Mouse (Mus musculus): ENCODE measurements around the gene Mettl6.
"Not testable (repeated sequence)": the region's sequence is repeated elsewhere in the genome, so short reads cannot be mapped to it uniquely, and the experiment has no call there.

The Mettl6 gene

DNA sequence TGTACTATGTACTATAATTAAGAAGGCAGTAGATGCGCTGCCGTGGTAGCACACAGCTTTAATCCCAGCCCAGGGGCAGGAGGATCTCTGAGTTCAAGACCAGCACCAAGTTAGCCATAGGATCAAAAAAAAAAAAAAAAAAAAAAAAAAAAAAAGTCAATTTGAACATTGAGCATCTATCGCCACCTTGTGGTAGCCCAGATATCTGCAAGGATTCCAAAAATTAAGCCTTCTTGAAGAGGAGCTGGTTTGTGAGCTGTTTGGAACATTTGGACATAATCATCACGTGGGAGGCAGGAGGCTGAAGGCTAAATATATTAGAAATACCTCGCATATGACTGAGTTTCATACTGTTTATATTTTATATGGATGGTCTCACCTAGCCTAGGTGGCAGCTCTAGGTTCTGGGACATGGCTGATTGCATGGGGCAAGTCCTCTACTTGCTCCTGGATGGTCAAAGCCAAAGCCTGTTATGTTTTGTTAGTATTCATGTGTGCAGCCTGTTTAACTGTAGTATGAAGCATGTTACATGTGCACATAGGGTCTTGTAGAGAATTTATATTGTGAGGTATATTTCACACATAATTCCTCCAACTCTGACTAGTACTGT, 22.3 kb downstream of the Mettl6 start:
- peak; percentile 80 for DNase-seq

DNA sequence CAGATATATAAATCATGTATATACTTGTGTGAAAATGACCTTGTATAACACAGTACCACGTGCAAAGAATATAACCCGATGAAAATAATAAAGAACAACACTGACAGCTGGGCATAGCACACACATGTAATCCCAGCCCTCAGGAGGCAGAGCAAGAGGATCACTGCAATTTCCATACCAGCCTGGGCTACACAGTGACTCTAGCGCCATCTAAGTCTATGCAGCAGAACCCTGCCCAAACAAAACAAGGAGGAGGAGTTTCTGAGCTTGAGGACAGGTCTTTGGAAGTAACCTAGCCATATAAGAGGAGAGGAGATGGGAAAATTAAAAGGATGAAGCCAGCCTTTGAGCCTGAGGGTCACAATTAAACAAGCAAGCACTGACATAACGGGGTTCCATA, 25.1 kb downstream of the Mettl6 start:
- no peak for DNase-seq

DNA sequence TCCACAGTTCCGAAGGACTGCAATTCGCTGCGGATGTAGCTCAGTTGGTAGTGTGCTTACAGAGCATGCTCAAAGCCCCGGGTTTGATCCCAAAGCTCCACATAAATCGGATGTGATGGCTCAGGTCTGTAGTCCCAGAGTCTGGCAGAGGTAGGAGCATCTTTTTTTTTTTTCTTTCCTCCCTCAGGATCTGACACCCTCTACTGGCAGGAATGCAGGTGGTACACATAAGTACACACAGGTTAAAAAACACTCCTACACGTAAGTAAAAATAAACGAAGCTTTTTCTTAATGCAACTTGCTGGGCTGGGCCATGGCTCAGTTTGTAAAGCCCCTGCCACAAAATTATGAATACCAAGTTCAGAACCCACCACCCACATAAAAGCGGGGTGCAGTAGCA, 30.7 kb downstream of the Mettl6 start:
- peak; percentile 33 for DNase-seq

DNA sequence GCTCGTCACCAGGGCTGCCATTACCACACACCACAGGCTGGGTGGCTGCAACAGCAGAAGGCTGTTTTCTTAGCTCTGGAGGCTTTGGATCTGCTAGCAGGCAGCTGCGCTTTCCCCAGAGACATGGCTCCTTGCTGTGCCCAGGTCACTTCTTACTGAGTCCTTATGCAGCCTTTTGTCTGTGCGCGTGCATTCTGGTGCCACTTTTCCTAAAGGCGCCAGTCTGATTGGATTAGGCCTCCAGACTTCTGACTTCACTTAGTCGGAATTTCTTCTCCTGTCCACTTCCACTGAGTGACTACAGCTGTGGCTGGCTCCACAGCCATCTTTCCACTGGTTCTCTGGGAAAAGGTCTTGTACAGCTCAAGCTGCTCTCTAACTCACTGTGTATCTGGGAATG, 32.0 kb downstream of the Mettl6 start:
- peak; percentile 20 for DNase-seq

DNA sequence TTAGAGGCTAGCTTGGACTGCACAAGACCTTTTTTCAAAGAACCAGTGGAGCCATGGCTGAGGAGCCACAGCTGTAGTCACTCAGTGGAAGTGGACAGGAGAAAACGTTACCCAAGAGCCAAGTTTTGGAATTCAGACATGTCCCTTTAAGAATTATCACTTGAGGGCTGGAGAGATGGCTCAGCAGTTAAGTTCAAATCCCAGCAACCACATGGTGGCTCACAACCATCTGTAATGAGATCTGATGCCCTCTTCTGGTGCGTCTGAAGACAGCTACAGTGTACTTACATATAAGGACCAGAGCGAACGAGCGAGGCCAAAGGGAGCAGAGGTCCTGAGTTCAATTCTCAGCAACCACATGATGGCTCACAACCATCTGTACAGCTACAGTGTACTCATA, 32.6 kb downstream of the Mettl6 start:
- DNase-seq, result not testable (repeated sequence)

DNA sequence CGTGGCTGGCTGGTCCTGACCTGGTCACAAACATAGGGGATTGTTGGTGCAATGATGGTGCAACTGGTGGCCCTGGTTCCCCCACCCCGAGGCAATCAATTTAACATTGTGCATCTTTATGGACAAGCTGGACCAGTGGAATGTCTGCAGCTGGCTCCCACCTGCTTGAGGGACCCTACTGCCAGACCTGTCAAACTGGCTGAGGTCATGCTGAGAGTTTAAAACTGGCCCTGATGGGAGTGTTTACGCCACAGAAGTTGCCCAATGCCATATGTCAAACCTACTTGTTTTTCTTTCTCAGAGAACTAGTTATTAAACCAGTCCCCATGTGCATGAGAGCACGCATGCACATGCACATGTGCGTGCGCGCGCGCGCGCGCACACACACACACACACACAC, 36.8 kb downstream of the Mettl6 start:
- no peak for DNase-seq

DNA sequence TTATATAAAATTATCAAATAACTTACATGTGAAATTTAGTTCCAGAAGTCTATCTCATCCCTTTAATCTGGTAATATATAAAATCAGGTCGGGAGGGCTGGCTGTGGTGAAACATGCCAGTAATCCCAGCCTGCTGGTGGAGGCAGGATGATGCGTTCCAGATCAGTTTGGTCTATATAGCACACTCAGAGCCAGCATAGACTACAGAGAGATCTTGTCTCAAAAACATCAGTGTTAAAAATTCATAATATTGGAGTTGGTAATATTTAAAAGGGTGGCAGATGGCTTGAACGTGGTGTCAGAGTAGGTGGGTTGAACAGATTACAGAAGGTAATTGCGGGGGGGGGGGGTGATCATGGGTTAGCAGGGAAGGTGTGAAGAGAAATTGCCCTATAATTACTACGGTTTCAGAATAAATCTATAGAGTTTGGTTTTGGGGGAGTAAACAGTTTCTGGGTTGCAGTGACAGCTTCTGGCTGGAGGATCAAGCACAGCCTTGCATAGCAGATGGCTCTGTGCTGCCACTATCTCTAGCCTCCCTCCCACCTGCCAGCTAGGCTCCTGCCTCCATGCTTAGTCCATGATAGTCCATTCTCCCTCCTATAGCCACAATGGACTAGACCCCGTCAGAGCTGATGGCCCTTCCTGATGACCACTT, 38.6 kb downstream of the Mettl6 start:
- no peak for DNase-seq

DNA sequence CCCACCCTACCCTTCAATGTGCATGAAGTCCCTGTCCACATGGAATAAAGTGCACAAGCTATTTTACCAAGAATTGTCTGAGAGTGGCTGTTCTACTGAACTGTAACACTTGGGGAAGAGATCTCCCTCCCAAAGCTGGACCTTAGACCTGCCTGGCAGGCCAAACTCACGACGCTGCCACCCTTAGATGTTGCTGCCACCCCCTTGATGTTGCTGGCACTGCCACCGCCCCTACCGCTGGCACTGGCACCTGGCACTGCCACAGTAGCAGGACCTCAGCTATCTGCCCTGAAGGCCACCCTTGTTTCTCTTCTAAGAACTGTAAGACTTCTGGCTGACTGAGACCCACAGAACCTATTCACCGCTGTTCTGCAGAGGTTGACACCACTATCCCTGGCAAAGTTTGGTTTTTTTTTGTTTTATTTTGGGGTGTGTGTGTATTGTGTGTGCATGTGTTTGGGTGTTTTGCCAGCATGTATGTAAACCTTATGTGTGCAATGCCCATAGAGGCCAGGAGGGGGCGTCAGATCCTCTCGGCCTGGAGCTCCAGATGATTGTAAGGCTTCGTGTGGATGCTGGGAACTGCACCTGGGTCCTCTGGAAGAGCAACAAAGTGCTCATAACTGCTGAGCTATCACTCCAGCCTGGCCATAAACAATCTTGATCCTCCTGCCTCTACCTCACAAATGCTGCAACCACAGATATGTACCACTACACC, 39.8 kb downstream of the Mettl6 start:
- no peak for DNase-seq

DNA sequence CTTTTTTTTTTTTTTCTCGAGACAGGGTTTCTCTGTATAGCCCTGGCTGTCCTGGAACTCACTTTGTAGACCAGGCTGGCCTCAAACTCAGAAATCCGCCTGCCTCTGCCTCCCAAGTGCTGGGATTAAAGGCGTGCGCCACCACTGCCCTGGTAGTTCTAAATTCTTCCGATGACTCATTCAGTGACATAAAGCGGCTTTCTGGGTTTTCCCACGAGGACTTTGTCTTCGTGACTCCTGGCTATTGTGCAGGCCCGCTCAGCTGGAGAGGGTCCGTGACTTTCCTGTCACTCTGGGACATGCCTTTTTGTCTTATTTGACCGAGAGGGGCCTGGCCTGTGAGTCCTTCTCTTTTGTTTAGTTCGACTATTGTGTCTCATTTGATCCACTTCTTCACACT, 40.9 kb downstream of the Mettl6 start:
- DNase-seq, result not testable (repeated sequence)

DNA sequence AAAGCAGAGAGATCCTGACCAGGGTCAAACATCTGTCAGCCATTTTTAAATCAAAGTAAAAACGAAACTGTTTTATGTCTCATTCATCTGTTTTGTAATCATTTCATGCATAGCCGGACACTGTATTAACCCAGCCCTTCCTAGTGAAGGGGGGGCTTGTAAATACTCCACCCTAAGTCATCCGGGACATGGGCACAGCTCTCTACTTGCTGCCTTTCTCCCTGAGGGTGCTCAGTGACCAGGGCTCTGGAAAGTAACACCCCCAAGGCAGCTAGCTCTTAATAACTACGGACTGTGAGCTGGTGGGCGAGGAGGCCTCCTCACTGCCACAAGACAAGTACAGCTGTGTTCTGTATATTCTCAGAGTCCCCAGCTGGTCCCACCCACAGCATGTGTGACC, 45.8 kb downstream of the Mettl6 start:
- DNase-seq, result no peak

DNA sequence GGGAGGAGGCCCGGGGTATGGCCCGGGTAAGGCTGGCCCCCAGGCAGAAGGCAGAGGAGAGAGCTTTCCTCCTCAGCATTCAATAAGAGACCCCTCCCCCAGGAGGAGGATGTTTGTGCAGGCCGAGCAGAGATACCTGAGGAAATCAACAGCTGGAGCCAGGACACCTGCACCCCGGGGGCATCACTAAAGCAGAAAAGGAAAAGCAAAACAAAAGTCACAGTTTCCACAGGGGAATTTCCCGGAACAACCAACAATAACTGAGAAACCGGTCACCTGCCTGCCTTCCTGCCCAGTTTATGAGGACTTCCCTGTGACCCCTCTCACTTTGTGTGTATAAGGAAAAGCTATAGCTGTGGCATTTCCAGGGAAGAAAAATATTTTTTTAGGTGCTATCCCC, 51.2 kb downstream of the Mettl6 start:
- no peak for DNase-seq

DNA sequence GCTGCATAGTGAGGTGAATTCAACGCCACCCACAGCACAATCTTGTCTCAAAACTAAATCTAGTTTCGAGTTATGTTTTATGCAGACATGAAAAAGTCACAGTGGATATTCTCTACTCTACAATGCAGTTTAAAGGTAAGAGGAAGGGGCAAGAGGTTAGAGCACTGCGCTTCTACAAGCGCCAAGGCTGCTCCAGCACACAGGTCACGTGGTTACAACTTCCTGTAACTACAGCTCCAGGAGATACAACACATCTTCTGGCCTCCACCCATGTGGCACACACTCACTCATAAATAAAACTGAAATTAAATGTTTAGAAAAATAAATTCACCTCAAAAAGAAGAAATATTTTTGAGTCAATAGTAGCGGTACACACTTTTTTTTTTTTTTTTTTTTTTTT, 54.1 kb downstream of the Mettl6 start:
- no peak for DNase-seq

DNA sequence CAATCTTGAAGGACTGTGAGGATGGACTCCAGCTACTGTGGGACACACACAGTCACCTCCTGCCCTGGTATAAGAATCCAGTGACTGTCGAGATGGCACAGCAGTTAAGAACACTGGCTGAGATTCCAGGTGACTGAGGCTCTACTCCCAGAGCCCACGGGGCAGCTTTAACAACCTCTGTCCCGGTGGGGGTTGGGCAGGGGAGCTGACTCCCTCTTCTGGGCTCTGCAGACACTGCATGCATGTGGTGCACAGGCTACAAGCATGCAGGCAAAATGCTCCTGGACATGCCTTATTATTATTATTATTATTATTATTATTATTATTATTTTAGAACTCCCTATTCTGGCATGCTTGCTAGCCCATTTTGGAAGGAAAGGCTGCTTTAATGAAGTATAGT, 54.6 kb downstream of the Mettl6 start:
- DNase-seq, result no peak

DNA sequence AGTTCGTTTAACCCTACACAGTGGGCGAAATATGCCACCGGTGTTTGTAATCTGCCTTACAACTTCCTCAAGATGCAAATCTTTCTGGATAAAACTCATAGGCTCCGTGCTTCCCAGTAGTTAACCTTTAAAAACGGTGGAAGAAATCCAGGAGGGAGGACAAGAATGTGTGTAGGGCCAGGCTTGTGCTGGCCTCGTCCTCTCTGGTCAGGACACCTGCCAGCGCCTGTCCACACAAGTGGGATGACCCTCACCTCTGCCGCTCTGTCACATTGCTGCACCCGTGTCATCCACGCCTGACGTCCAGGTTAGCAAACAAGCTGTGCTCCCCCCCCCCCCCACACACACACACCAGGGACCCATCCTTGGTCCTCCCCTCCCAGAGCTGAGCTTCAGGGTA, 55.6 kb downstream of the Mettl6 start:
- DNase-seq, result no peak

DNA sequence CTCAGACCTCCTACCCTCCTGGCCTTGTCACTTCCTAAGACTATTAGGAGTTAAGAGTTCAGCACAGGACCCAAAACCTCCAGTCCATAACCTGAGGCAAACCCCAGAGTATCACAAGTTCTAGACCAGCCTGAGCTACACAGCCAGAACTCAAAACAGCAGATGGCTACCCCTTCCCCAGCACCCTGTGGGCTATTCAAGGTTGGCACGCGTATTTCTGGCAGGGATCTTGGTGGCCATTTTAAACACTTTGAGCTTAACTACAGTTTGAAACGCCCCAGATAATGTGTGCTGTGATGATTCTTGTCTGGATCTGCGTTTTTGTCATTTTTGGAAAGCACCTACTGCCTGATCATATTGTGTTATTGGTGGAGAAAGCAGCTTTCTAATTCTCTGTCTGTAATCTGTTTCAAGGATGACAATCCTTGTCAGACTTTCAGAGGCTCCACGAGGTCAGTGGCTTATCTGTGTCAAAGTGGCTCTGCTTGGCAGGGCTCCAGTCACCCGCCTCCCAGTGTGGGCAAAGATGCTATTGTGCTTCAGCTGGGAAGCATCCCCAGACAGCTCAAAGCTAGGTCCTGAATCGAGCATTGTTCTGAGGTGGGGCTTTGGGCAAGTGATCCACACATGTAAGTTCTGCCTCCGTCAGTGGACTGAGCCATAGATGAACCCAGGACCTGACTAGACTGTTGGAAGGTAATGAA, 56.9 kb downstream of the Mettl6 start:
- peak; percentile 82 for DNase-seq

DNA sequence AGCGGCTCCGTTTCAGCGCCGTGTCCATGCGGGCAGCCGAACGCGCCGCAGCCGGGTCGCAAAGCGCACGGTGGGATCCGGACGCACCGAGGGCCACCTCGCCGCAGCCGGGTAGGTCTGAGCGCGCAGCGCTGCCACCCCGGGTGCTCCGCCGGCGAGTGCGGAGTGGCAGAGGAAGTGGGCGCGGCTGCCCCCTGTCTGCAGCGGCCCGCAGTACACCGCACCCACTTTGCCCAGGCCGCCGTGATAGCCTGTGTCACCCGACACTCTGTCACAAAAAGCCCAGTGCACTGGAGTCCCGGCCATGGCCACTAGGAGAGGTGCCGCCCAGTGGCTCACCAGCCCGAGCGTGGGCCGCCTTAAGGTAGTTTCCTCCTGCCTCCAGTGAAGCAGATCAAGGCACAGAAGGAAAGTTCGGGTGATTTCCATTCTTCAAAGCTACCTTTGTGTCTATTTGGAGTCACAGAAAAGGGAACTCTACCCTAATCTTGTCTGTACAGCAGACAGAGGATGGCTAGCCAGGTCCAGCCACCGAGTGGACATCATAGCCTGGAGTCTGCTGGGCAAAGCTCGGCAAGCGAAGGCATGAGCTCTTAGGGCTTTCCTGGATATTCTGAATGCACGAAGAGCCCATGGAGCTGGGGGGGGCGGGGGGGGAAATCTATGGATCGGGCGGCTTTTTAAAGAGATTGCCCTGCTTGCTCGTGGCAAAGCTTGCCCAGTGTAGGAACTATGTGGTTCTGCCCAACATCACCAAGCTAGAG, 58.7 kb downstream of the Mettl6 start, which contains the start of gene Sh3bp5:
Gene Sh3bp5, minus strand, starts transcription at position 149 of the 764 bp plus-strand sequence.
- peak; percentile 93 for DNase-seq

DNA sequence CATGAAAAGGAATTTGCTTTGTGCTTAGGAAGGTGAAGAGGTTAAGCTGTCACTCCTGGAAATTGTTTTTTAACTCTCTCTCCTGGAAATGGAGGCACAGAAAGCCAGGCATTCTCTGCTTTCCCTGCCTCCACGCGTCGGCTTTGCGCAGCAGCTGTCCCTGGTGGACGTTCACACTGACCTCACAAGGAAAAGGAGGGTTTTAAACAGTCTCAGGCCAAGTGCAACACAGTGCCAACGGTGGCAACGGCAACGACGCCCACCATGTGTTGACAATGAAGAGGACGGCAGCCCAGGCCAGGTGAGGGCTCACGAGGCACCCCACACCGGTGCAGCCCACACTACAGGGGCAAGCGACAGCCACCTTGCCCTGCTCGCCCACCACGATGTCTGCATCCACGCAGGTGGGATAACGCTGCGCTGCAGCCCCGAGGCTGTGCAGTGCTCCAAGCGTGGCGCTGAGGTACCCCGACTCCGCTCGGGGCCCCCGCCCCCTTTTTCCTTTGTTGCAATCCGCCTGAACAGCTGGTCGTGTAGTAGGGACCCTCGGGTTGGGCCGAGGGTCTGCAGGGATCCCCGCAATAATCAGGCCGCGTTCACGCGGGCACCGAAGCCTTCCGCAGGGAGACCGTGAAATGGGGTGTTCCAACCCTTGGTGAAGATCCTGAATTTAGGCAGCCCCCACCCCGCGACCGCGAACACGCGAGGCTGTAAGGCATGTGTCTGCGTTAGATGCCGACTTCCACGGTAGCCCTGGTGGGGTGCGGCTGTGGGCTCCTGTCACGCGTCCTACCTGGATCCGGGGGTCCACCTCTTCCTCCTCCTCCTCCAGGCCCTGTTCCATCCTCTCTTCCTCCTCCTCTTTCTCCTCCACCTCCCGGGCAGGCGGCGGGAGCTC, 59.6 kb downstream of the Mettl6 start:
- DNase-seq, result peak; percentile 57

DNA sequence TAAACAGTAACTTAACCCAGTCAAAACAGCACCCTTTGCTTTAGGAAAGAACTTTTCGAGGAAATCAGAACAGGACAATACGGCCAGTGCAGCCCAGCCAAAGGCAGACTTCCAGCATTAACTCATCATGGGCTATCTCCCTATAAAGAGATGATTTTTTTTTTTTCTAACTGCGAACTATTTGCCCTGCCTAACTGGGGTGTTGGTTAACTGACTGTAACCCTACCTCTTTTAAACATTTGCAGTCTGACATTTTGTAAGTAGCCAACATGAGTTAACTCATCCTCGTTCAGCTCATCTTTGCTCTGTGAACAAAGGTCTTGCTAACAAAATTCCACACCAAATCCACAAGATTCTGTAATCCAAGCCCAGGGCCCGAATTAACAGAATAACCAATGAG, 60.4 kb downstream of the Mettl6 start:
- DNase-seq, result no peak

DNA sequence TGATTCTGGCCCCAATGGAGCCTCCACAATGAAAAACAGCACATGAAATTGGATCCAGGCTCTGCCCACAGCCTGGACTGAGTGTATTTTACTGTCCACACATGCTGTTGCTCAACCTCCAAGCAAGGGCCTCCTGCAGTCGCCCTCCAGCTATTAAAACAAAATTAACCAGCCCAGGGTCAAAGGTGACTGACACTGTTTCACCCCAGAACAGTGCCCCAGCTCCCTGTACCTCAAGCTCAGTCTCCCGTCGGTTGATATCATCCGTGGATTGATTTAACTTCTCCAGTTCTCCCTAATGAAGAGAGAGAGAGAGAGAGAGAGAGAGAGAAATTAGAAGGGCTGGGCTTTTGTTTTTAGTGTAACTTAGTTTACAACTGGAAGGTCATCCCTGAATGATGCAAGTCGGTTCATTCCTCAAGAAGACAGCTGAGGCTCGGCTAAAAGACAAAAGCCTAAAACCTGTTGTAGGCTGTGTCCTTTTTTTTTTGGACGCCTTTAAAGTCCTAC, 60.9 kb downstream of the Mettl6 start:
- DNase-seq, result no peak

DNA sequence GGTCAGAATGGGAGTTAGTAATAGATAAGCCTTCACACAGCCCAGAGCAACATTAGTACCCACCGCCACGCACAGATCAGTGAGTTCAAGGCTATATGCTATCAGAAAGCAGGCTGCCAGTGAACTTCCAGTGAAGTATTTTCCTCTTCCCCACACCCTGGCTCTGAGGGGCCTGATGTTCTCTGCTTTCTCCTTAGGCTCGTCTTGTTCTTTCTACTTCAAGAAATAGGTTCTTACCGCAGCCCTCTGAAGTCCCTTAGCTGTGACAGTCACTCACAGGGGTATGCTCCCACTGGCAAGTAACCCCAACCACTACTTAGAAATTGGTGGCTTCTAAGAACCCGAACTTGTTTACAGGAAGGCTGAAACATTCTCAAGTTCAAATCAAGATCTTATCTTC, 61.7 kb downstream of the Mettl6 start:
- no peak for DNase-seq

DNA sequence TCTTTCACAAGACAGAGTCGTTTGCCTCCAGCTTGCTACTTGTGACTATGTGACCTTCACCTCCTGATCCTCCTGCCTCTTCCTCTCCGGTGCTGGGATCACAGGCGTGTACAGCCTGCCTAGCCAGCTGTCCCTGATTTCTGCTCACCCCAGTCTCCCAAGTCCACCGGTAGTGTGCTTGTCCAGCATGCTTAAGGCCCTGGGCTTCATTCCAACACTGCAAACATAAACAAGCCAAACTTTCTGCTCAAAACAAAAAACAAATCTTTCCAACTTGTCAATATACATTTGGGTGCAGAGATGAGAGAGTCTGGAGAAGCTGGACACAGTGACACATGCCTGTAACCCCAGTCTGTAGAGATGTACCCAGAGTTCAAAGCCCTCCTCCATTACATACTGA, 62.4 kb downstream of the Mettl6 start:
- DNase-seq, result no peak
